Comparison of ENCODE assay signal across 14 mouse cellular contexts in the genomic region with DNA sequence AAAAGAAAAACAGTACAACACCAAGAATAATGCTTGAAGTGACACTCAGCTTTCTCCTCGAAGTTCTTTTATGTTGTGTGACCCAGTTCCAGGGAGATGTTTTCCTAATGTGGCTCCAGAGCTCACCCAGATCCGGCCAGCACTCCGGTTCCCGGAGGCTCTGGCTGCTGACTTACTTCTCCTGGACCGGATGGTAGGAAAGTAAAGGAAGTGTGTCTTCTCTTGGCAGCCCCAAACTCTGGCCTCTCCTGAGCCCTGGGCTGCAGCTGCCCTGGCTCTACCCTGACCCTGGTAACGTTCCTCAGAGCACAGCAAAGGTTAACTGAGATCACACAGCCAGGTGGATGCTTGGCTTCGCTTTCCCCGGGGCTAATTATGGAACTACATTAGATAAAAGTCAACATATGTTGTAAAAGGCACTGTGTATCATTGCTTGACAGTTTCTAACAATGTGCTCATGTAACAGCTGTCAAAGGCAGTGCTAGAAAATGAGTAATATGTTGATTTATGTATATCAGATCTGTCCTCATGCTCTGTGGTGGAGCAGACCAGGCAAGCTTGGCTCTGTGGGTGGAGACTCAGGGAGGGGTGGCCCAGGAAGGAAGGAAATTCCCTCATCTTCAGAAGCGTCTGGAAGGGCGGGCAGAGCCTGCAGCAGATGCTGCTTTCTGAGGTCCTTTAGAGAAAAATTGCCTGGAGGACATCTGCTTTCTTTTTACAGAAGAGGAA. TPM values are rescaled to one million over a fixed set of nuclear protein-coding genes. Genes with fewer than 3 reads are reported as not detected.
A peak's percentile ranks its signal among the peaks of the same experiment; 100 is the strongest.
DNase-seq lines count a peak whose midpoint lies in the region; ATAC-seq lines count a peak whose summit lies in the region.
"Had no signal": no experiment of that assay in that cellular context is flagged by ENCODE, and none has a peak within 500 bp of the region (broad histone marks: within the 10 kb centered on the region; RNA-seq: fewer than 3 reads in every experiment).

No protein-coding gene starts in this region.

- no peaks in the 10 kb centered on the region for H3K36me3 ChIP-seq in forebrain, embryonic 14.5 days (ENCODE audit: control insufficient read depth, insufficient read depth, low read length)
- H3K36me3 ChIP-seq in forebrain, embryonic 10.5 days (replicated peaks) = no peaks in the 10 kb centered on the region
- H3K36me3 ChIP-seq: liver, embryonic 12.5 days had no signal

- 71% methylated on average over 10 of the region's 10 CpGs for WGBS in forebrain, embryonic 14.5 days
- WGBS in forebrain, embryonic 10.5 days = 80% methylated on average over 10 of the region's 10 CpGs

- intact Hi-C loops in left cerebral cortex, postnatal 14 days (cut with DNase I) = loop anchor here (5.0 to 10.0 kb wide), 2 partner anchors 181 to 273 kb away; no protein-coding TSS in a partner anchor

- no peaks in the 10 kb centered on the region for H3K9me3 ChIP-seq in forebrain, embryonic 14.5 days (replicated peaks; ENCODE audit: control insufficient read depth, low read length)
- H3K9me3 ChIP-seq in forebrain, embryonic 10.5 days = no peaks in the 10 kb centered on the region
- H3K9me3 ChIP-seq: liver, embryonic 12.5 days had no signal

- peaks cover 10% of the 10 kb centered on the region; the same call in 1 of the 2 replicates for H3K4me1 ChIP-seq in forebrain, embryonic 14.5 days (ENCODE audit: control insufficient read depth, insufficient read depth, low read length)
- peaks cover 26% of the 10 kb centered on the region for H3K4me1 ChIP-seq in forebrain, embryonic 10.5 days
- H3K4me1 ChIP-seq: liver, embryonic 12.5 days had no signal

- H3K4me2 ChIP-seq in forebrain, embryonic 14.5 days (ENCODE audit: low read length) = no peak overlapping the region
- H3K4me2 ChIP-seq: liver, embryonic 12.5 days had no signal

- H3K9ac ChIP-seq in forebrain, embryonic 14.5 days (ENCODE audit: low read length) = no peak overlapping the region
- H3K9ac ChIP-seq: liver, embryonic 12.5 days had no signal

- H3K27ac ChIP-seq in forebrain, embryonic 14.5 days (ENCODE audit: low read depth, low read length) = no peak overlapping the region; the same call in 1 of the 2 replicates
- H3K27ac ChIP-seq in forebrain, embryonic 10.5 days = no peak overlapping the region
- H3K27ac ChIP-seq: liver, embryonic 12.5 days had no signal

- ATAC-seq in forebrain, embryonic 14.5 days = peak; percentile 89; the same call in 1 of the 2 replicates
- ATAC-seq: intestine, embryonic 16.5 days; liver, embryonic 12.5 days had no signal

- H3K27me3 ChIP-seq in forebrain, embryonic 14.5 days (replicated peaks; ENCODE audit: control insufficient read depth, insufficient read depth, low read length) = no peaks in the 10 kb centered on the region
- H3K27me3 ChIP-seq in forebrain, embryonic 10.5 days (ENCODE audit: poor library complexity, severe bottlenecking) = no peaks in the 10 kb centered on the region
- H3K27me3 ChIP-seq: liver, embryonic 12.5 days had no signal

- DNase-seq in forebrain, embryonic 14.5 days (ENCODE audit: low spot score) = peak; percentile 70
- DNase-seq in forebrain, embryonic 10.5 days (ENCODE audit: extremely low spot score, low spot score) = no peak
- DNase-seq in right cerebral cortex, adult 18-20 months = peak; percentile 81
- DNase-seq in right cerebral cortex, postnatal 4 days = no peak
- peak; percentile 58 to 77 for DNase-seq in left cerebral cortex, postnatal 14 days (ENCODE audit: low spot score in 2 of 2)
- DNase-seq in telencephalon, adult 2 months (ENCODE audit: low read depth, low spot score) = peak; percentile 89
- DNase-seq in natural killer cell, adult 2 months (ENCODE audit: low spot score in 2 of 2) = no peak
- no peak for DNase-seq in neural tube, embryonic 10.5 days (ENCODE audit: extremely low spot score, low spot score)
- DNase-seq: thymus, postnatal 14 days had no signal

- H3K4me3 ChIP-seq in forebrain, embryonic 14.5 days (ENCODE audit: low read depth, low read length) = no peak overlapping the region
- H3K4me3 ChIP-seq in forebrain, embryonic 10.5 days = no peak overlapping the region
- H3K4me3 ChIP-seq: liver, embryonic 12.5 days had no signal

RNA-seq across cellular contexts. Expression of gene Spata19, which starts 57.5 kb away (rescaled TPM):
- 0.27 TPM in 1 of 2 replicates, not detected in the other for polyA plus RNA-seq in forebrain, embryonic 14.5 days (2014; fragmentation: Nextera tagmentation; extraction: Ambion mirVana)
- not detected in 2 replicates for polyA plus RNA-seq in forebrain, embryonic 10.5 days (2016; fragmentation: Nextera tagmentation; extraction: Ambion mirVana)
- total RNA-seq in left cerebral cortex, postnatal 14 days (2021) = under 1 TPM in 1 of 2 experiments, not detected in 1; 0.81 TPM
- total RNA-seq: common myeloid progenitor, adult 5-6 weeks; ES-E14 had no signal
- polyA plus RNA-seq: heart, postnatal 0 days; intestine, embryonic 16.5 days; liver, embryonic 12.5 days had no signal

Comparison
In these comparisons a context has a peak if more than half of its experiments do, and no peak if none do; other contexts are left out.
1. DNase-seq: peak in forebrain, embryonic 14.5 days (single experiment), right cerebral cortex, adult 18-20 months (single experiment), left cerebral cortex, postnatal 14 days (2 of 2) and telencephalon, adult 2 months (single experiment); none in forebrain, embryonic 10.5 days (single experiment), right cerebral cortex, postnatal 4 days (single experiment), natural killer cell, adult 2 months (0 of 2) and neural tube, embryonic 10.5 days (single experiment).